12 mouse cellular contexts compared by ENCODE assay signal in genomic region chr1:64190097-64190496, GRCm38 (mm10).
DNase-seq lines count a peak whose midpoint lies in the region; ATAC-seq and TF ChIP-seq lines count a peak whose summit lies in the region.
"Had no signal": no experiment of that assay in that cellular context is flagged by ENCODE, and none has a peak within 500 bp of the region (broad histone marks: within the 10 kb centered on the region; RNA-seq: fewer than 3 reads in every experiment).

No protein-coding gene starts in this region.

- no peak overlapping the region for H3K4me3 ChIP-seq in layer of hippocampus, adult 2 months
- H3K4me3 ChIP-seq in bone marrow macrophage, adult 2 months (ENCODE audit: insufficient read depth, low read length): no peak overlapping the region
- H3K4me3 ChIP-seq in embryonic facial prominence, embryonic 14.5 days (ENCODE audit: low read depth, low read length): no peak overlapping the region
- no peak overlapping the region for H3K4me3 ChIP-seq in hindbrain, embryonic 15.5 days
- H3K4me3 ChIP-seq: heart, embryonic 15.5 days; limb, embryonic 12.5 days had no signal

- DNase-seq in layer of hippocampus, adult 2 months (ENCODE audit: low spot score in 2 of 2): no peak
- no peak for DNase-seq in layer of hippocampus, postnatal 36 days
- DNase-seq in embryonic facial prominence, embryonic 14.5 days (ENCODE audit: low spot score): peak; percentile 59
- no peak for DNase-seq in kidney, adult 11 months
- no peak for DNase-seq in left cerebral cortex, adult 8-10 months (ENCODE audit: low spot score in 2 of 2)
- DNase-seq: thymus, postnatal 36 days had no signal

- TF ChIP-seq POLR2A in bone marrow macrophage, adult 2 months (IDR thresholded peaks at IDR 0.05; ENCODE audit: borderline replicate concordance, low read depth, low read length): no peak

- WGBS in embryonic facial prominence, embryonic 14.5 days: 19% methylated on average over 5 of the region's 5 CpGs
- WGBS in hindbrain, embryonic 15.5 days: 20% methylated on average over 5 of the region's 5 CpGs

- H3K27me3 ChIP-seq in embryonic facial prominence, embryonic 14.5 days (replicated peaks; ENCODE audit: control insufficient read depth, insufficient read depth, low read length): no peaks in the 10 kb centered on the region
- H3K27me3 ChIP-seq in hindbrain, embryonic 15.5 days: no peaks in the 10 kb centered on the region
- H3K27me3 ChIP-seq: heart, embryonic 15.5 days; limb, embryonic 12.5 days had no signal

- peaks cover 9% of the 10 kb centered on the region; the same call in 1 of the 2 replicates for H3K9me3 ChIP-seq in embryonic facial prominence, embryonic 14.5 days (ENCODE audit: control insufficient read depth, low read length)
- no peaks in the 10 kb centered on the region for H3K9me3 ChIP-seq in hindbrain, embryonic 15.5 days
- H3K9me3 ChIP-seq: heart, embryonic 15.5 days had no signal

- H3K36me3 ChIP-seq in embryonic facial prominence, embryonic 14.5 days (ENCODE audit: control insufficient read depth, insufficient read depth, low read length): no peaks in the 10 kb centered on the region
- no peaks in the 10 kb centered on the region for H3K36me3 ChIP-seq in hindbrain, embryonic 15.5 days
- H3K36me3 ChIP-seq: heart, embryonic 15.5 days; limb, embryonic 12.5 days had no signal

- peaks cover 51% of the 10 kb centered on the region for H3K4me1 ChIP-seq in bone marrow macrophage, adult 2 months (ENCODE audit: control insufficient read depth, insufficient read depth, low read length)
- peaks cover 19% of the 10 kb centered on the region for H3K4me1 ChIP-seq in embryonic facial prominence, embryonic 14.5 days (ENCODE audit: control insufficient read depth, insufficient read depth, low read length)
- peaks cover 48% of the 10 kb centered on the region for H3K4me1 ChIP-seq in hindbrain, embryonic 15.5 days (replicated peaks)

- TF ChIP-seq CTCF in layer of hippocampus, adult 2 months (conservative IDR thresholded peaks at IDR 0.05): no peak
- no peak for TF ChIP-seq CTCF in bone marrow macrophage, adult 2 months (IDR thresholded peaks at IDR 0.05; ENCODE audit: low read depth, low read length)

- peak overlapping the region; percentile 15; the same call in 1 of the 2 replicates for H3K27ac ChIP-seq in layer of hippocampus, adult 2 months
- peak overlapping the region; percentile 94 for H3K27ac ChIP-seq in bone marrow macrophage, adult 2 months (ENCODE audit: insufficient read depth, low read depth, low read length)
- no peak overlapping the region for H3K27ac ChIP-seq in embryonic facial prominence, embryonic 14.5 days (replicated peaks; ENCODE audit: low read depth, low read length)
- peak overlapping the region; percentile 53 for H3K27ac ChIP-seq in hindbrain, embryonic 15.5 days (replicated peaks)
- H3K27ac ChIP-seq: heart, embryonic 15.5 days; limb, embryonic 12.5 days had no signal

- no peak overlapping the region for H3K9ac ChIP-seq in embryonic facial prominence, embryonic 14.5 days (ENCODE audit: low read depth, low read length)
- H3K9ac ChIP-seq in hindbrain, embryonic 15.5 days: no peak overlapping the region
- H3K9ac ChIP-seq: heart, embryonic 15.5 days; limb, embryonic 12.5 days; lung, embryonic 14.5 days had no signal

- no peak overlapping the region for H3K4me2 ChIP-seq in embryonic facial prominence, embryonic 14.5 days (ENCODE audit: low read depth, low read length)
- H3K4me2 ChIP-seq in hindbrain, embryonic 15.5 days: no peak overlapping the region
- H3K4me2 ChIP-seq: limb, embryonic 12.5 days; lung, embryonic 14.5 days had no signal

- no peak for ATAC-seq in embryonic facial prominence, embryonic 14.5 days (ENCODE audit: low read depth)
- ATAC-seq in hindbrain, embryonic 15.5 days (ENCODE audit: low FRiP score, low read depth): peak; percentile 71; the same call in 1 of the 2 replicates
- ATAC-seq: activated CD4-positive, CD25-positive, alpha-beta regulatory T cell, adult 4 months had no signal
